Mouse (Mus musculus): ENCODE results near the gene Obscn.

Gene Obscn

DNA sequence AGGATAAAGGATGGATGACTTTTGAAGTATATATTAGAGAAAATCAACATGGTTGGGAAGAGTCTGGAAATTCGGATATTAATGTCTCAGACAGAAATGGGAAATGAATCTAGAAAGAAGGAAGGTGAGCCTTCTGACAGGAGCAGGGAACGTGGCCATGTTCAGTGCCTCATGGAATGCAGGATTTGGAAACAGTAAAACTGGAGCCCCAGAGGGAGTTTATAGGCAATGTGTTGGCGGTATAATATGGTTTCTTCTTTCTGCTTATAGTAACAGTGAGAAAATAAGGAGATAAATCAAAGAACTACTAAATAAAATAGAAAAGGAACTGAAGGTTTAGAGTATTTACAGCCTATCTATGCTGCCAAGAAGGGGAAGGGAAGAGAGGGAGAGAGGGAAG is 78.2 kb downstream of the Obscn start:
- DNase-seq (ENCODE audit: low read depth), result no peak

GRCm38 (mm10) chr11:59051031-59051430 is 85.2 kb downstream of the Obscn start:
- DNase-seq (ENCODE audit: low read depth), result no peak

GRCm38 (mm10) chr11:59044703-59045330 is 91.4 kb downstream of the Obscn start:
- DNase-seq (ENCODE audit: low read depth), result no peak

DNA sequence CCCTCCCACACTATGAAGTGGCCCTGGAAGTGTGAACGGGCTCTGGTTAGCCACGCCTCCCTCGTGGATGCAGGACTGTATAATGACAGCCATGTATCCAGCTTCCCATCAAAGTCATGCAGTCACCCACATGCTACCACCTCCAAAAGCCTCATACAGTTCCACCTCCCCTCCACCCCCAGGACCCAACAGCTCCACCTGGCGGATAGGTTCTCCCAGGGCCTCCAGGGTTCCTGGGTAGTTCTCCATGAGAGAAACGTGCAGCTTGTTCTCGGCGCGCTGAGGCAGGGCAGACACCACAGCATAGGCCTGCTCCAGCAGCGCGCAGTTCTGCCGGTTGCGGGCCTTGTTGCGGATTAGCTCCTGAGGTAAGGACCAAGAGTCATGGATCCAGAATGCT is 107.2 kb downstream of the Obscn start:
- peak; percentile 33 for DNase-seq (ENCODE audit: low read depth)

- no peak for DNase-seq (ENCODE audit: low read depth)
Measured at GRCm38 (mm10) chr11:59026411-59026810, 109.8 kb downstream of the Obscn start.

GRCm38 (mm10) chr11:59015052-59015451 is 121.2 kb downstream of the Obscn start:
- DNase-seq (ENCODE audit: low read depth), result peak; percentile 36

- DNase-seq (ENCODE audit: low read depth), result no peak
Measured at GRCm38 (mm10) chr11:59002327-59003079, 133.7 kb downstream of the Obscn start.

- DNase-seq (ENCODE audit: low read depth), result no peak
Measured at GRCm38 (mm10) chr11:59000635-59001034, 135.6 kb downstream of the Obscn start.

DNA sequence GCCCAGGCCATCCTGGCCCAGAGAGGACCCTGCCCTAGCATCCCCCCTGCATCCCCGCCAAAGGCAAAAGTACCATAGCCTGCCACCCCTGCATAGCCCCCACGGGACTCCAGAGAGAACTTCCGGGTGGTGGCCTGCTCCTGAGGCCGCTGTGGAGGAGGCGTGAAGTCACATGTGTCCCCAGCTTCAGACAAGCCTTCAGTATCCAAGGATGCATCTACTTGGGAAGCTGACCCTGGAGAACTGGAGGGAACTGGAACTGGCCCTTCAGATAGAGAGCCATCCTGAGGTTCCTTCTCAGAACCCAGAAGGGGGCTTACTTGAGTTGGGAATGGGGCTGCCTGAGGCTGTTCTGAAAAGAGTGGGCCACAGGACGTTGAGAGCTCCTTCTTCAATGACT is 136.4 kb downstream of the Obscn start:
- no peak for DNase-seq (ENCODE audit: low read depth)

- DNase-seq (ENCODE audit: low read depth), result no peak
Measured at GRCm38 (mm10) chr11:58999158-58999557, 137.0 kb downstream of the Obscn start.

DNA sequence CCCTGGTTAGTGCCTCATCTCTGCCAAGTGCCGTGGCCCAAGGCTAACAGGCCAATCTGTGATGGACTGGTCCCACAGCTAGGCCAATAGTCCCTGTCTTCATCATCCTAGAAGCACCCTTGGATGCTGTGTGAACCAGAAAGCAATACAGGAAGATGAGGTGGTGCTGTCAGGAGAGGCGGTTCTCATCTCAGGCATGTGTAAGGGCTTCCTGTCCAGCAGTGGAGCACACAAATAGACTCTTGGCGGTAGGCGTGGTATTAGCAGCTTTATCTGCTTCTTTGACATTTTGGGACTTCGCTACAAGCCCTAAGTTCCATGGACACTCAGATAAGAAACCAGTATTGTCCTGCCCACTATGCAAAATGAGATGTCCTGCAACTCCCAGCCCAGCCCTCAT is 138.7 kb downstream of the Obscn start:
- no peak for DNase-seq (ENCODE audit: low read depth)

DNA sequence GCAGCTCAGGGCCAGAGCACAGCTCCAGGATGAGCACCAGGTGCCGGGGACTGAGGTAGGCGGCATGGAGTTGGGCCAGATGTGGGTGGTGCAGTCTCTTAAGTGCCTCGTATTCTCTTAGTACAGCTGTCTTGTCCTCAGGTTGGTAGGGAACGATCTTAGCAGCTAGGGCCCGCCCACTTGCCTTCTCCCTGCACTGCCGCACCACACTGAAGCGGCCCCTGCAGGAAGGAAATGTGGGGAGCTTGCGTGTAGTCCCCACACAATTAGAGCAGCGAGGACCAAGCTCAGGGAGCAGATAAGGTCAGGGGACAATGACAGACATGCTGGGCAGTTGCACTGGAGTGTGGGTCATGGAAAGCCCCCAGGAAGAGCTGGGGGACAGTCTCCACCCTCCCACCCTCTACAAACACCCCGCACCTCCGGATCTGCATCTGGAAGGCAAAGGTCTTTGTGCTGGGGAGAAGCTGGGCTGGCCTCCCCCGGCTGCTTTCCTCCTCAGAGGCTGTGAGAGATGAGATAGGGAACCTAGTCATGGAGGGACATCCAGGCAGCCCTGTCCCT is 140.3 kb downstream of the Obscn start:
- DNase-seq (ENCODE audit: low read depth), result peak; percentile 72

- DNase-seq (ENCODE audit: low read depth), result no peak
Measured at GRCm38 (mm10) chr11:58995061-58995806, 141.0 kb downstream of the Obscn start.

- DNase-seq (ENCODE audit: low read depth), result no peak
Measured at GRCm38 (mm10) chr11:58994337-58994826, 141.8 kb downstream of the Obscn start.

- no peak for DNase-seq (ENCODE audit: low read depth)
Measured at GRCm38 (mm10) chr11:58993091-58993670, 143.0 kb downstream of the Obscn start.

DNA sequence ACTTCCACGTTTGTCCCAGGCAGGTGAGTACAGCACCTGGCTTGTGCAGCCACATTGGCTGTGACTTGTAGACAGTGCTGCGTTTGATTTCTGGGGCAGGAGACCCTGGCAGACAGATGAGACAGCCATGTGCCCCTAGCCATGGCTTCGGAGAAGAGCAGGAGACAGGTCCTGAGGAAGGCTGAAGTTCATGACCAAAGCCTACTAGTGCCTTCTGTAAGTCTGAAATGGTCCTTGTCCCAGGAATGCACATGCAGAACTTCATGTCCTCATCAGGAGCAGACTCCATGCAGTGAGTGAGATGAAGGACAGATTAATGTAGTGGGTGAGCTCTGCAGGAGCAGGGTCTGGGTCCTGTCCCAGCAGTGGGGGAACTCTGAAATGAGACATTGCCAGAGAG is 144.3 kb downstream of the Obscn start:
- no peak for DNase-seq (ENCODE audit: low read depth)

GRCm38 (mm10) chr11:58990794-58991193 is 145.4 kb downstream of the Obscn start:
- no peak for DNase-seq (ENCODE audit: low read depth)

DNA sequence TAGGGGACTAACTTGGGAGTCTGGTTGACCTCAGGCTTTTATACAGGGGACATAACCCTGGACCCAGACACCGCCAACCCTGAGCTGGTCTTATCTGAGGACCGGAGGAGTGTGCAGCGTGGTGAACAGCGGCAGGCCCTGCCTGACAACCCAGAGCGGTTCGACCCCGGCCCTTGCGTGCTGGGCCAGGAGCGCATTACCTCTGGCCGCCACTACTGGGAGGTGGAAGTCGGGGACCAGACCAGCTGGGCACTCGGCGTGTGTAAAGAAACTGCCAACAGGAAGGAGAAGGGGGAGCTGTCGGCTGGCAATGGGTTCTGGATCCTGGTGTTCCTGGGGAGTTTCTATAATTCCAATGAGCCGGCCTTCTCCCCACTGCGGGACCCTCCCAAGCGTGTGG is 146.1 kb downstream of the Obscn start:
- no peak for DNase-seq (ENCODE audit: low read depth)

GRCm38 (mm10) chr11:58989166-58989565 is 147.0 kb downstream of the Obscn start:
- DNase-seq (ENCODE audit: low read depth), result no peak

GRCm38 (mm10) chr11:58985299-58985917 is 150.8 kb downstream of the Obscn start:
- DNase-seq (ENCODE audit: low read depth), result no peak

DNA sequence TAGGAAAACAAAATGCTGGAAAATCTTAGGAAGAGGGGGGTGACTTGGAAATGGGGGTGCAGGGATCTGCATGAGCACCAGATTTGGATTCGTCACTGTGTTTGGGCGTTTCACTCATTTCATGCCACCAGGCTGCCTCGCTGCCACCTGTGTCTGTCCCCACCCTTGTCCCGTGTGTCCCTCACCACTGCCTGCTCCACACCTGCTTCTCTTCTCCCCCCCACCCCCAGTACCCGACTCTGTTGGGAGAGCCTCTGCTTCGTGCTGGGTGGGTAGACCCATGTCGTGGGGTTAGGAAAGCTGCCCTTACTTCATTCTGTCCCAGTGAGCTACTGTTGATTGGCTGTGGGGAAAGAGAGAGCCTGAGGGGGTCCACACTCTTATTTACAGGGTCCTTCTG is 151.5 kb downstream of the Obscn start:
- DNase-seq (ENCODE audit: low read depth), result no peak

All from 416B (cell line).